Mouse (Mus musculus) MEL (cell line): ENCODE data around the gene Ciart. TPM values are rescaled to one million over a fixed set of nuclear protein-coding genes. Genes with fewer than 3 reads are reported as not detected.

Experiments
- DNase-seq: peaks from one replicate; pipeline ENCODE4 v3.0.0; 2011; ENCODE audit warnings: low read depth, low spot score
- H3K27ac ChIP-seq: 2 replicates; pipeline ENCODE4 v1.5.1; 2012; ENCODE audit warnings: low read depth, mild to moderate bottlenecking, control low read depth, low read length, moderate library complexity; ENCODE audit not compliant: control insufficient read depth
- H3K27me3 ChIP-seq, 2 experiments: fragments of 150-350 bp in 1 of 2; sonication (generic) in 1 of 2; 2 replicates each; pipeline ENCODE4 v1.6.1; 2012; ENCODE audit warnings: low read length in 2 of 2, mild to moderate bottlenecking in 2 of 2, improper control_type of control experiment in 1 of 2, moderate library complexity in 1 of 2; ENCODE audit not compliant: insufficient read depth in 2 of 2, control insufficient read depth in 1 of 2
- H3K36me3 ChIP-seq, 2 experiments: 2 replicates each; pipeline ENCODE4 v1.6.1; 2012 to 2014; ENCODE audit warnings: low read length in 2 of 2, improper control_type of control experiment in 1 of 2, inconsistent platforms in 1 of 2, mild to moderate bottlenecking in 1 of 2; ENCODE audit not compliant: insufficient read depth in 2 of 2, control insufficient read depth in 1 of 2
- H3K4me1 ChIP-seq, 2 experiments: fragments of 150-350 bp in 1 of 2; sonication (generic) in 1 of 2; 2 replicates each; pipeline ENCODE4 v1.6.1; 2012; ENCODE audit warnings: low read length in 2 of 2, improper control_type of control experiment in 1 of 2, mild to moderate bottlenecking in 1 of 2; ENCODE audit not compliant: insufficient read depth in 2 of 2, control insufficient read depth in 1 of 2
- H3K4me3 ChIP-seq, 2 experiments: fragments of 150-350 bp in 1 of 2; sonication (generic) in 1 of 2; 2 replicates each; pipeline ENCODE4 v1.5.1; 2012; ENCODE audit warnings: low read depth in 2 of 2, low read length in 2 of 2, mild to moderate bottlenecking in 2 of 2, moderate library complexity in 2 of 2, control low read depth in 1 of 2, improper control_type of control experiment in 1 of 2; ENCODE audit not compliant: control insufficient read depth in 1 of 2, insufficient read depth in 1 of 2
- H3K79me2 ChIP-seq: 2 replicates; pipeline ENCODE4 v1.6.1; 2012; ENCODE audit warnings: mild to moderate bottlenecking, low read length, moderate library complexity; ENCODE audit not compliant: control insufficient read depth, poor library complexity, insufficient read depth
- H3K9ac ChIP-seq: 2 replicates; pipeline ENCODE4 v1.6.1; 2012; ENCODE audit warnings: low read depth, mild to moderate bottlenecking, control low read depth, low read length, moderate library complexity; ENCODE audit not compliant: control insufficient read depth, poor library complexity, severe bottlenecking
- H3K9me3 ChIP-seq: fragments of 150-350 bp; sonication (generic); replicated peaks from 2 replicates; pipeline ENCODE4 v1.6.1; 2012; ENCODE audit warnings: mild to moderate bottlenecking, low read length, improper control_type of control experiment, moderate library complexity; ENCODE audit not compliant: insufficient read depth
- BHLHE40 ChIP-seq: IDR thresholded peaks from 2 replicates; pipeline ENCODE4 v1.6.1; 2012; ENCODE audit warnings: low read depth, mild to moderate bottlenecking, inconsistent platforms, low read length, improper control_type of control experiment, borderline replicate concordance
- CHD1 ChIP-seq: IDR thresholded peaks from 2 replicates; pipeline ENCODE4 v1.6.1; 2012; ENCODE audit warnings: low read depth, mild to moderate bottlenecking, inconsistent platforms, low read length, improper control_type of control experiment
- CHD2 ChIP-seq: IDR thresholded peaks from 2 replicates; pipeline ENCODE4 v1.6.1; 2011; ENCODE audit warnings: low read length, improper control_type of control experiment
- CTCF ChIP-seq, 3 experiments: IDR thresholded peaks in 2 of 3; conservative IDR thresholded peaks in 1 of 3; 2 replicates each; pipeline ENCODE4 v1.5.1; 2011 to 2012; ENCODE audit warnings: low read length in 3 of 3, low read depth in 2 of 3, mild to moderate bottlenecking in 2 of 3, improper control_type of control experiment in 1 of 3, inconsistent platforms in 1 of 3, mixed read lengths in 1 of 3, moderate library complexity in 1 of 3; ENCODE audit not compliant: control insufficient read depth in 1 of 3, insufficient read depth in 1 of 3, poor library complexity in 1 of 3, severe bottlenecking in 1 of 3
- E2F4 ChIP-seq: IDR thresholded peaks from 2 replicates; pipeline ENCODE4 v1.6.1; 2011; ENCODE audit warnings: low read depth, low read length, improper control_type of control experiment, borderline replicate concordance
- ELF1 ChIP-seq: IDR thresholded peaks from 2 replicates; pipeline ENCODE4 v1.6.1; 2014; ENCODE audit warnings: low read depth, mild to moderate bottlenecking, inconsistent platforms, low read length, improper control_type of control experiment, moderate library complexity
- EP300 ChIP-seq, 2 experiments: IDR thresholded peaks; 2 replicates each; pipeline ENCODE4 v1.6.1; 2011; ENCODE audit warnings: improper control_type of control experiment in 2 of 2, low read length in 2 of 2, low read depth in 1 of 2, mild to moderate bottlenecking in 1 of 2
- ETS1 ChIP-seq: IDR thresholded peaks from 2 replicates; pipeline ENCODE4 v1.6.1; 2012; ENCODE audit warnings: low read depth, mild to moderate bottlenecking, inconsistent platforms, low read length, improper control_type of control experiment, moderate library complexity
- GABPA ChIP-seq: IDR thresholded peaks from 2 replicates; pipeline ENCODE4 v1.6.1; 2012; ENCODE audit warnings: low read depth, mild to moderate bottlenecking, inconsistent platforms, low read length, improper control_type of control experiment, moderate library complexity
- GATA1 ChIP-seq: IDR thresholded peaks from 2 replicates; pipeline ENCODE4 v1.6.1; 2011; ENCODE audit warnings: low read depth, low read length, improper control_type of control experiment
- HCFC1 ChIP-seq: IDR thresholded peaks from 2 replicates; pipeline ENCODE4 v1.6.1; 2012; ENCODE audit warnings: low read depth, mild to moderate bottlenecking, inconsistent platforms, low read length, improper control_type of control experiment, moderate library complexity
- JUND ChIP-seq: IDR thresholded peaks from 2 replicates; pipeline ENCODE4 v1.6.1; 2011; ENCODE audit warnings: low read depth, mild to moderate bottlenecking, improper control_type of control experiment, low read length
- KAT2A ChIP-seq: conservative IDR thresholded peaks from 2 replicates; pipeline ENCODE4 v1.6.1; 2012; ENCODE audit warnings: low read depth, low read length, improper control_type of control experiment, inconsistent platforms
- MAFK ChIP-seq: IDR thresholded peaks from 2 replicates; pipeline ENCODE4 v1.6.1; 2011; ENCODE audit warnings: low read depth, mild to moderate bottlenecking, low read length, improper control_type of control experiment, borderline replicate concordance
- MAX ChIP-seq: IDR thresholded peaks from 2 replicates; pipeline ENCODE4 v1.6.1; 2011; ENCODE audit warnings: low read length, improper control_type of control experiment
- MAZ ChIP-seq: IDR thresholded peaks from 2 replicates; pipeline ENCODE4 v1.6.1; 2012; ENCODE audit warnings: low read depth, mild to moderate bottlenecking, inconsistent platforms, low read length, improper control_type of control experiment
- MXI1 ChIP-seq: IDR thresholded peaks from 2 replicates; pipeline ENCODE4 v1.6.1; 2011; ENCODE audit warnings: mild to moderate bottlenecking, low read depth, low read length, improper control_type of control experiment
- MYB ChIP-seq: IDR thresholded peaks from 2 replicates; pipeline ENCODE4 v1.6.1; 2011; ENCODE audit warnings: mild to moderate bottlenecking, low read depth, low read length, improper control_type of control experiment
- MYC ChIP-seq: IDR thresholded peaks from 2 replicates; pipeline ENCODE4 v1.6.1; 2011; ENCODE audit warnings: low read depth, mild to moderate bottlenecking, low read length, improper control_type of control experiment, moderate library complexity
- NELFE ChIP-seq: IDR thresholded peaks from 2 replicates; pipeline ENCODE4 v1.6.1; 2011; ENCODE audit warnings: low read depth, low read length, improper control_type of control experiment
- POLR2A ChIP-seq, 2 experiments: IDR thresholded peaks; 2 replicates each; pipeline ENCODE4 v1.6.1; 2011 to 2012; ENCODE audit warnings: low read length in 2 of 2, mild to moderate bottlenecking in 2 of 2, control low read depth in 1 of 2, improper control_type of control experiment in 1 of 2, low read depth in 1 of 2, moderate library complexity in 1 of 2; ENCODE audit not compliant: control insufficient read depth in 1 of 2, insufficient read depth in 1 of 2, poor library complexity in 1 of 2
- POLR2AphosphoS2 ChIP-seq: IDR thresholded peaks from 2 replicates; pipeline ENCODE4 v1.6.1; 2011; ENCODE audit warnings: low read length, improper control_type of control experiment
- POLR2AphosphoS5 ChIP-seq: IDR thresholded peaks from 2 replicates; pipeline ENCODE4 v1.6.1; 2012; ENCODE audit warnings: low read depth, borderline replicate concordance, mild to moderate bottlenecking, inconsistent platforms, low read length, moderate library complexity, mixed read lengths
- RAD21 ChIP-seq: IDR thresholded peaks from 2 replicates; pipeline ENCODE4 v1.6.1; 2011; ENCODE audit warnings: mild to moderate bottlenecking, low read depth, low read length, improper control_type of control experiment
- RCOR1 ChIP-seq: IDR thresholded peaks from 2 replicates; pipeline ENCODE4 v1.6.1; 2012; ENCODE audit warnings: low read depth, mild to moderate bottlenecking, inconsistent platforms, low read length, improper control_type of control experiment
- SIN3A ChIP-seq: IDR thresholded peaks from 2 replicates; pipeline ENCODE4 v1.6.1; 2012; ENCODE audit warnings: low read length, improper control_type of control experiment, inconsistent platforms
- SMC3 ChIP-seq: IDR thresholded peaks from 2 replicates; pipeline ENCODE4 v1.6.1; 2011; ENCODE audit warnings: low read depth, low read length, improper control_type of control experiment
- TAL1 ChIP-seq: IDR thresholded peaks from 2 replicates; pipeline ENCODE4 v1.6.1; 2012; ENCODE audit warnings: mild to moderate bottlenecking, inconsistent platforms, low read length, moderate library complexity, mixed read lengths
- TBP ChIP-seq: IDR thresholded peaks from 2 replicates; pipeline ENCODE4 v1.8.0; 2011; ENCODE audit warnings: low read depth, low read length, improper control_type of control experiment
- TCF12 ChIP-seq: IDR thresholded peaks from 2 replicates; pipeline ENCODE4 v1.6.1; 2014; ENCODE audit warnings: low read depth, mild to moderate bottlenecking, inconsistent platforms, low read length, improper control_type of control experiment, moderate library complexity
- UBTF ChIP-seq: IDR thresholded peaks from 2 replicates; pipeline ENCODE4 v1.6.1; 2012; ENCODE audit warnings: low read depth, mild to moderate bottlenecking, inconsistent platforms, low read length, improper control_type of control experiment, moderate library complexity, borderline replicate concordance; ENCODE audit not compliant: insufficient read depth
- USF1 ChIP-seq: IDR thresholded peaks from 2 replicates; pipeline ENCODE4 v1.6.1; 2014; ENCODE audit warnings: low read depth, mild to moderate bottlenecking, inconsistent platforms, low read length, improper control_type of control experiment, moderate library complexity
- USF2 ChIP-seq, 2 experiments: IDR thresholded peaks; 2 replicates each; pipeline ENCODE4 v1.6.1; 2011 to 2012; ENCODE audit warnings: improper control_type of control experiment in 2 of 2, low read length in 2 of 2, borderline replicate concordance in 1 of 2, inconsistent platforms in 1 of 2, low read depth in 1 of 2, mild to moderate bottlenecking in 1 of 2; ENCODE audit not compliant: insufficient read depth in 1 of 2
- ZC3H11A ChIP-seq: IDR thresholded peaks from 2 replicates; pipeline ENCODE4 v1.6.1; 2012; ENCODE audit warnings: low read depth, mild to moderate bottlenecking, inconsistent platforms, low read length, improper control_type of control experiment
- ZKSCAN1 ChIP-seq: IDR thresholded peaks from 2 replicates; pipeline ENCODE4 v1.6.1; 2012; ENCODE audit warnings: low read depth, mild to moderate bottlenecking, inconsistent platforms, low read length, improper control_type of control experiment, moderate library complexity
- ZMIZ1 ChIP-seq: IDR thresholded peaks from 2 replicates; pipeline ENCODE4 v1.6.1; 2012; ENCODE audit warnings: low read depth, mild to moderate bottlenecking, inconsistent platforms, low read length, improper control_type of control experiment, moderate library complexity
- ZNF384 ChIP-seq: IDR thresholded peaks from 2 replicates; pipeline ENCODE4 v1.6.1; 2012; ENCODE audit warnings: low read depth, mild to moderate bottlenecking, inconsistent platforms, low read length, improper control_type of control experiment
- polyA plus RNA-seq, 2 experiments: library from polyadenylated mRNA; stranded (reverse) in 1 of 2; unstranded in 1 of 2; fragments of >175 nt in 1 of 2; fragments of >200 nt in 1 of 2; gene quantifications; 2 replicates each; pipeline versions ENCODE4 v1.2.1 to v1.2.4; 2012; ENCODE audit warnings: low replicate concordance in 2 of 2, low read depth in 1 of 2; ENCODE audit not compliant: insufficient read length in 2 of 2, insufficient read depth in 1 of 2, missing spikeins in 1 of 2
- total RNA-seq: library from RNA; depleted of rRNA; stranded (reverse); fragments of 300-350 nt; gene quantifications from 2 replicates; pipeline ENCODE4 v1.2.3, GENCODE M21; 2012

Ciart gene
- total and polyA plus RNA-seq, 3 experiments = 4.9 to 23.8 TPM; not detected in 1

DNA sequence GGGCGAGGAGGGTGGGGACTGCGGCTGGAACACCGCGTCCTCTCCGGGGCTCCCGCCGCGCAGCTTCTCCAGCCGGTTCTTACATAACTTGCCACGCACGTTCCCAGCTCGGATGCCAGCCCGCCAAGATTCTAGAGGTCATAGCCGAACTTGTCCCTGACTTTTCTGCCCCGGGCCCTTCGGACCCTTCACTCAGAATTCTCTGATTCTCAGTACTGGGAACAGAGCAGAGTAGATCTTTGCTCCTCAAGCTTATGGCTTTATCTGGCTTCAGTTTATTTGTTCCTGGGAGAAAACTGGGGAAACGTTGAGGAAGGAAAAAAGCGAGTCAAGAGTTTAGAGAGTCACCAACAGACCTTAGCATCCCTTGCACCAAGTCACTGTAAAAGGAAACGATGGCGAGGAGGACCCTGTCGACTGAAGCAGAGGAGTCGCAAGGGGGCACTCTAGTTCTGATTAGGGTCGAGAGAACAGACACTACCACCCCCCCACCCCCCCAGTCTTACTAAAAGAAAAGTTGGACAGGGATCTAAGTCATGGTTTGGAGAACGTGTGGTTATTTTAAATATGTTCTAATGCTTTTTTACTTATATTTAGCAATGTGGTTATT lies 870 bp upstream of the Ciart start:
- peak overlapping the region; percentile 60 for H3K9ac ChIP-seq
- H3K9me3 ChIP-seq = no peaks in the 10 kb centered on the region
- peaks cover 0 to 2% of the 10 kb centered on the region in 2 experiments; a peak in 2 of 4 replicates for H3K36me3 ChIP-seq
- H3K4me1 ChIP-seq = peaks cover 5 to 13% of the 10 kb centered on the region in 2 experiments; a peak in 3 of 4 replicates
- no peaks in the 10 kb centered on the region; the same call in none of the 2 replicates for H3K79me2 ChIP-seq
- H3K27ac ChIP-seq = peak overlapping the region; percentile 38
- peak overlapping the region; percentile 52 to 53 for H3K4me3 ChIP-seq
- DNase-seq = peak; percentile 92
- H3K27me3 ChIP-seq = no peaks in the 10 kb centered on the region
- TF ChIP-seq POLR2AphosphoS5 (no peak), HCFC1 (peak; percentile 45; the same call in 1 of the 2 replicates), MAZ (no peak), NELFE (no peak), E2F4 (no peak), ZMIZ1 (no peak), ELF1 (no peak), BHLHE40 (peak; percentile 83), TAL1 (no peak), CHD1 (no peak), KAT2A (no peak), ZNF384 (no peak), JUND (no peak), CHD2 (no peak), EP300 (IDR thresholded peaks at IDR 0.05; ENCODE audit: low read depth in 1 of 2, low read length in 2 of 2) (no peak), MAFK (no peak), ZC3H11A (peak; percentile 84), USF2 (IDR thresholded peaks at IDR 0.05; ENCODE audit: borderline replicate concordance in 1 of 2, insufficient read depth in 1 of 2, low read depth in 1 of 2, low read length in 2 of 2) (no peak), MXI1 (no peak), MAX (no peak), ETS1 (0 out of 2 replicates have a peak, but pooled peaks have one; percentile 21), MYB (no peak), CTCF (IDR thresholded peaks at IDR 0.05 in 2 of 3, conservative IDR thresholded peaks at IDR 0.05 in 1 of 3; ENCODE audit: control insufficient read depth in 1 of 3, insufficient read depth in 1 of 3, low read depth in 2 of 3, low read length in 3 of 3, poor library complexity in 1 of 3, severe bottlenecking in 1 of 3) (peak; percentile 67 to 96 (median 88)), POLR2AphosphoS2 (no peak), RAD21 (peak; percentile 76), USF1 (peak; percentile 28; the same call in 1 of the 2 replicates), GABPA (0 out of 2 replicates have a peak, but pooled peaks have one; percentile 22), TBP (no peak), SMC3 (peak; percentile 88), MYC (no peak), TCF12 (peak; percentile 21; the same call in 1 of the 2 replicates), ZKSCAN1 (no peak), POLR2A (IDR thresholded peaks at IDR 0.05; ENCODE audit: control insufficient read depth in 1 of 2, insufficient read depth in 1 of 2, low read depth in 1 of 2, low read length in 2 of 2, poor library complexity in 1 of 2) (no peak), RCOR1 (peak; percentile 39; the same call in 1 of the 2 replicates), SIN3A (peak; percentile 68; the same call in 1 of the 2 replicates), UBTF (no peak), GATA1 (no peak)
